Mouse (Mus musculus) liver, embryonic 13.5 days (tissue): ENCODE measurements around the gene Zcchc12. TPM values are rescaled to one million over a fixed set of nuclear protein-coding genes. Genes with fewer than 3 reads are reported as not detected.

Experiments
- ATAC-seq: fragments of 200-750 bp; cut with Nextera tagmentation; 2 replicates; pipeline ENCODE4 v1.8.0; 2017; ENCODE audit warnings: low read depth, mild to moderate bottlenecking, moderate number of reproducible peaks, moderate library complexity
- DNase-seq: peaks from one replicate; pipeline ENCODE4 v3.0.0; 2022
- H3K27ac ChIP-seq: fragments of 300-500 bp; sonication (generic); 2 replicates; pipeline ENCODE4 v1.5.1; 2015; ENCODE audit warnings: moderate library complexity, mild to moderate bottlenecking, inconsistent platforms
- H3K27me3 ChIP-seq: fragments of 300-500 bp; sonication (generic); 2 replicates; pipeline ENCODE4 v1.6.1; 2015; ENCODE audit warnings: mild to moderate bottlenecking, inconsistent platforms
- H3K36me3 ChIP-seq: fragments of 300-500 bp; sonication (generic); 2 replicates; pipeline ENCODE4 v1.6.1; 2015; ENCODE audit warnings: mild to moderate bottlenecking, inconsistent platforms
- H3K4me1 ChIP-seq: fragments of 300-500 bp; sonication (generic); replicated peaks from 2 replicates; pipeline ENCODE4 v1.6.1; 2015; ENCODE audit warnings: inconsistent platforms
- H3K4me2 ChIP-seq: fragments of 300-500 bp; sonication (generic); 2 replicates; pipeline ENCODE4 v1.6.1; 2015; ENCODE audit warnings: inconsistent platforms, mild to moderate bottlenecking, moderate library complexity
- H3K4me3 ChIP-seq: fragments of 300-500 bp; sonication (generic); replicated peaks from 2 replicates; pipeline ENCODE4 v1.5.1; 2015; ENCODE audit warnings: mild to moderate bottlenecking, inconsistent platforms
- H3K9ac ChIP-seq: fragments of 300-500 bp; sonication (generic); 2 replicates; pipeline ENCODE4 v1.6.1; 2015; ENCODE audit warnings: mild to moderate bottlenecking, inconsistent platforms
- H3K9me3 ChIP-seq: fragments of 300-500 bp; sonication (generic); replicated peaks from 2 replicates; pipeline ENCODE4 v1.6.1; 2016; ENCODE audit warnings: inconsistent platforms
- WGBS: fragments of 180-500 bp; shearing (Covaris S2); methylation state at CpG from one replicate; pipeline ENCODE4 v1.1.7; 2015; ENCODE audit not compliant: insufficient replicate concordance; 5-methylcytosine and 5-hydroxymethylcytosine counted together
- polyA plus RNA-seq: library from polyadenylated mRNA; unstranded; fragments of >200 nt; fragmentation: Nextera tagmentation; extraction: Ambion mirVana; gene quantifications from 2 replicates; pipeline ENCODE4 v1.2.1, GENCODE M21; 2015

Gene Zcchc12
- 0.54 and 0.80 TPM in 2 replicates for polyA plus RNA-seq

DNA sequence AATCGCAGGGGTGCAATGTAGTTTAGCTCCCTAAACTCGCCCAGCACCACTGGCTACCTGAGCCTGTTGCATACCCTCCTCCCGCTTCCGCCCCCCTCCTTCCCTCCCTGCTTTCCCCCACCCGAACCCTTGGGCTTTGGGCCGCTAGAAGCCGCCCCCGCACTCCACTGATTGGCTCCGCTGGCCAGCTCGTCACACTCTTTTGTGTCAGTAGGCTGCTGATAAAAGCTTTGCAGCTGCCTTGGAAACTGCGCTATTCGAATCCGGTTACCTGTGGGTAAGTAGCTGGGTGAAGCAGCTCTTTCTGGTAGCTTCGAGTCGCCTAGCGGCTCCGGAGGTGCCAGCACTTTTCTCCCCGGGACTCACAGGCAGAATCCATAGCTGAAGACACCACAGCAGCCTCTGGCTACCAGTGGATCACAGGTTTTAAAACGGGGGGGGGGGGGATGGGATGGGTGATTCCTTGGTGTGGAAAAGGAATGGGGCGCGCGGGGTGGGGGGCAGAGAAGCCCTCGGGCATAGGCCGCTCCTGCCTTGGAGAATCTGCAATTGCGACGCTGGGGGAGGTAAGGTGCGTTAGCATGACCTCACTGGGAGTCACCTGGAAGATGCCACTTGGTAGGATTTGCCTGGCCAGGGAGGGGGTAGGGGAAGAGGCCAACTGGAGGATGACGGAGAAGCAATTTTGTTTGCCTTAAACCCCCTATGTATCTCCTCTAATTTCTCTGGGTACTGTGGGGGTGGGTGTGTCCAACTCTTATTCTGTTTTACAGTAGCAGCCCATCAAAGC lies at the start of gene Zcchc12:
Gene Zcchc12 (plus strand): TSS at position 169 of the 790 bp plus-strand sequence.
- DNase-seq = no peak
- Histone ChIP-seq H3K27me3 (peaks cover 11% of the 10 kb centered on the region; the same call in 1 of the 2 replicates), H3K36me3 (no peaks in the 10 kb centered on the region), H3K9ac (no peak within 1 kb of the TSS), H3K27ac (no peak within 1 kb of the TSS), H3K4me2 (no peak within 1 kb of the TSS), H3K4me3 (no peak within 1 kb of the TSS), H3K9me3 (no peaks in the 10 kb centered on the region), H3K4me1 (no peaks in the 10 kb centered on the region)
- ATAC-seq = no peak
- 15% methylated on average over 23 of the region's 28 CpGs for WGBS

DNA sequence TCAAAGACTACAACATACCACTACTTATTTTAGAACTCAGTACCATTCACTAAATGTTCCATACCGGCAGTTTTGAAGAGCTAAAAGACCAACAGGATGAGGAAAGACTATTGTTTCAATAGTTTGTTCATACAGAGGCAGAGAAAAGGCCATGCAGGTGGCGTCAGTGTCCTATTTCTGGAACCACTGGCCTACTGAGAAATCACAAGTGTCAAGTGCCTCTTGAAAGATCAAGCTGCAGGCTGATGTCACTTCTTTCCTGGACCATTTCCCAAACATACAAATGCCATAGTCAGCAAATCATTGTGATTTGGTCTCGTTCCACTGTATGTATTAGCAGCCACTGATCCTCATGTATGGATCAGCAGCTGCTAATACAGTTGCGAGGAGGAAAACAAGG lies 49.0 kb upstream of the Zcchc12 start:
- no peaks in the 10 kb centered on the region for H3K4me1 ChIP-seq
- ATAC-seq (no peak), DNase-seq (no peak)
- H3K9me3 ChIP-seq = no peaks in the 10 kb centered on the region
- no peaks in the 10 kb centered on the region for H3K36me3 ChIP-seq
- H3K27me3 ChIP-seq = no peaks in the 10 kb centered on the region
- no peak overlapping the region for H3K4me3 ChIP-seq
- H3K4me2 ChIP-seq = no peak overlapping the region
- H3K27ac ChIP-seq = no peak overlapping the region
- no peak overlapping the region for H3K9ac ChIP-seq
- WGBS = 49% methylated on average over 4 of the region's 4 CpGs

DNA sequence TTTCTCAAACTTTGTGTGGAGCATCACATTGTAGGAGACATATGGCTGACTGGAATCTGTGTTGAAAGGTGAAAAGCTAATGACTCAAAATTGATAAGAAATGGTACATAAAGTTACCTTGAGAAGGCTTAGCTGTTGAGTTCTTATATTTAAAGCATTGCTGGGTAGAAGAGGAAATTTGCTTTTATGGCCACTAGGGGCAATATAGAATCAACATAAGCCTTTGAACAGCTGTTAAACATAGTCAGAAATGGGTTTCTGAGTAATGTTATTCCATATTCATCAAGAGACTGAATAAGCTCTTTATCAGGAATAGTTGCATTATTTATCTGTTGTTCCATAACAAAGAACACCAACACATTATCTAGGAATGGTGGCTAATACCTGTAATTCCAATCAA lies 45.6 kb upstream of the Zcchc12 start:
- no peaks in the 10 kb centered on the region for H3K4me1 ChIP-seq
- DNase-seq (no peak), ATAC-seq (no peak)
- no peak overlapping the region for H3K4me2 ChIP-seq
- H3K9ac ChIP-seq = no peak overlapping the region
- H3K27ac ChIP-seq = no peak overlapping the region
- H3K36me3 ChIP-seq = no peaks in the 10 kb centered on the region
- H3K4me3 ChIP-seq = no peak overlapping the region
- H3K9me3 ChIP-seq = no peaks in the 10 kb centered on the region
- no peaks in the 10 kb centered on the region for H3K27me3 ChIP-seq

GRCm38 (mm10) chrX:36156677-36157076 lies 39.0 kb upstream of the Zcchc12 start:
- ATAC-seq (no peak), DNase-seq (no peak)
- H3K4me2 ChIP-seq = no peak overlapping the region
- no peaks in the 10 kb centered on the region for H3K27me3 ChIP-seq
- H3K36me3 ChIP-seq = no peaks in the 10 kb centered on the region
- WGBS = 35% methylated on average over 2 of the region's 2 CpGs
- H3K4me1 ChIP-seq = no peaks in the 10 kb centered on the region
- no peaks in the 10 kb centered on the region for H3K9me3 ChIP-seq
- no peak overlapping the region for H3K9ac ChIP-seq
- no peak overlapping the region for H3K27ac ChIP-seq
- no peak overlapping the region for H3K4me3 ChIP-seq

DNA sequence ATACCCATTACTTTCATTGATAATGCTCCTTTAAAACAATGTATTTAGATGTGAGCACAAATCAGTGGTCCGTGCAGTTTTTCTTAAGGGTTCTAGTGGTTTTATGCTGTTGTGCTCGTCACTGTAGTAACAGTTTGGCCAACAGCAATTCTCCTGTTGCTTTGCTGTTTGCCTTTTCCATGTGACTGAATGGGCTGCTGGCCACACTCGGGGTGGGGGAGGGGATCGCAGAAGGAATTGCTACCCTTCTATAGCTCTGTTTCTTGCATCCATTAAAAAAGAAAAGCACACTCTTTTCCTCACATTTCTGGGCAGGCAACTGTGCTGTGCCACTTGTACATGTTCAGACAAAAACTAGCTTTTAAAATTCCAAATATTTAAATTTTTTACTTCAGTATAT lies 34.1 kb upstream of the Zcchc12 start:
- 39% methylated on average over 4 of the region's 4 CpGs for WGBS
- ATAC-seq (no peak), DNase-seq (no peak)
- H3K4me2 ChIP-seq = no peak overlapping the region
- no peaks in the 10 kb centered on the region for H3K27me3 ChIP-seq
- H3K9ac ChIP-seq = no peak overlapping the region
- H3K4me1 ChIP-seq = no peaks in the 10 kb centered on the region
- no peak overlapping the region for H3K4me3 ChIP-seq
- H3K36me3 ChIP-seq = no peaks in the 10 kb centered on the region
- H3K27ac ChIP-seq = no peak overlapping the region
- no peaks in the 10 kb centered on the region for H3K9me3 ChIP-seq

- Histone ChIP-seq H3K27ac (no peak overlapping the region), H3K4me2 (no peak overlapping the region), H3K4me3 (no peak overlapping the region), H3K4me1 (no peaks in the 10 kb centered on the region), H3K9me3 (no peaks in the 10 kb centered on the region), H3K9ac (no peak overlapping the region), H3K27me3 (no peaks in the 10 kb centered on the region), H3K36me3 (no peaks in the 10 kb centered on the region)
- DNase-seq = no peak
- no peak for ATAC-seq
Observed at GRCm38 (mm10) chrX:36183625-36184024, 12.1 kb upstream of the Zcchc12 start.

DNA sequence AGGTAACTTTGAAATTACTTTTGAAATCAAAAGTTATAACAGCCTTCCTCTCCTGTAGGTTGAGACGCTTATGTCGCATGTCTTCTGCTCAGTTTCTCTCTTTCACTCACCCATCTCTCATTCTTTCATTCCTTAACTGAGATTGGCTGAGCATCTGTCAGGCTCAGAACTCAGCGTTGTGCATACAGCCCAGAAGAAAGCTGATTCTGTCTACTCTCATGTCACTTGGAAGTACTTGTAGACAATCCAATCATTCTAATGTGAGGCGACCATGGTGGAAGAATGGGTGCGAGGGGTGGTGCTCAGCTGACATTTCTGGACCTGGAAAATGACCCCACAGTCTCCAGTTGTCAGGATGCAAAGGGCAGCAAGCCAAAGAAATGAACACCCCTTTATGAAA lies 9.7 kb upstream of the Zcchc12 start:
- Histone ChIP-seq H3K4me2 (no peak overlapping the region), H3K27me3 (no peaks in the 10 kb centered on the region), H3K4me3 (no peak overlapping the region), H3K9ac (no peak overlapping the region), H3K36me3 (no peaks in the 10 kb centered on the region), H3K9me3 (no peaks in the 10 kb centered on the region), H3K27ac (no peak overlapping the region), H3K4me1 (no peaks in the 10 kb centered on the region)
- DNase-seq = no peak
- no peak for ATAC-seq
- 51% methylated on average over 5 of the region's 5 CpGs for WGBS

GRCm38 (mm10) chrX:36186443-36186842 lies 9.3 kb upstream of the Zcchc12 start:
- DNase-seq = no peak
- no peaks in the 10 kb centered on the region for H3K27me3 ChIP-seq
- H3K9ac ChIP-seq = no peak overlapping the region
- H3K36me3 ChIP-seq = no peaks in the 10 kb centered on the region
- H3K4me3 ChIP-seq = no peak overlapping the region
- no peaks in the 10 kb centered on the region for H3K9me3 ChIP-seq
- 50% methylated on average over 6 of the region's 6 CpGs for WGBS
- H3K27ac ChIP-seq = no peak overlapping the region
- no peaks in the 10 kb centered on the region for H3K4me1 ChIP-seq
- ATAC-seq = no peak
- H3K4me2 ChIP-seq = no peak overlapping the region

DNA sequence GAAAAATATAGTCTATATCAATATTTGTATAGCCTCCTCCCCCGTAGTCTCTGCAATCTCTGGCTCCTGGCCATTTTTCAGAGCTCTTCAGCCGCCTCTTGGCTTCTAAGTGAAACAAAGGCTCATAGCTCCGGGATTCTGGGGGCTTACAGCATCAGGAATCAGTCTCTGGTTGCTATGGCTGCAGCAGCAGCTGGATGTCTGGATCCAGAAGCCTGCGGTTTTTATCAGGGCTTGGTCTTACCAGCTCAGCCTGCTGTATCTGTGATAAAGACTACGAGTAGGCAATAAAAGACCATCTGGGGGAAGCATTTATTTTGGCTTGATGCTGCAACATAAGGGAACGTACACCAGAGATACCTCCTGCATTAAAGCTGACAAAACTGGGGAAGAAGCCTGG lies 1.8 kb upstream of the Zcchc12 start:
- no peak overlapping the region for H3K4me2 ChIP-seq
- H3K4me1 ChIP-seq = no peaks in the 10 kb centered on the region
- ATAC-seq (no peak), DNase-seq (no peak)
- H3K4me3 ChIP-seq = no peak overlapping the region
- no peaks in the 10 kb centered on the region for H3K36me3 ChIP-seq
- peaks cover 11% of the 10 kb centered on the region; the same call in 1 of the 2 replicates for H3K27me3 ChIP-seq
- H3K27ac ChIP-seq = no peak overlapping the region
- H3K9ac ChIP-seq = no peak overlapping the region
- H3K9me3 ChIP-seq = no peaks in the 10 kb centered on the region
- WGBS = 18% methylated on average over 6 of the region's 6 CpGs

- no peak for ATAC-seq
- Histone ChIP-seq H3K4me3 (no peak overlapping the region), H3K4me1 (no peaks in the 10 kb centered on the region), H3K27ac (no peak overlapping the region), H3K4me2 (no peak overlapping the region), H3K9me3 (no peaks in the 10 kb centered on the region), H3K27me3 (no peaks in the 10 kb centered on the region), H3K9ac (no peak overlapping the region), H3K36me3 (no peaks in the 10 kb centered on the region)
- 53% methylated on average over 2 of the region's 2 CpGs for WGBS
- DNase-seq = no peak
Observed at GRCm38 (mm10) chrX:36209554-36209953, 13.8 kb downstream of the Zcchc12 start.

DNA sequence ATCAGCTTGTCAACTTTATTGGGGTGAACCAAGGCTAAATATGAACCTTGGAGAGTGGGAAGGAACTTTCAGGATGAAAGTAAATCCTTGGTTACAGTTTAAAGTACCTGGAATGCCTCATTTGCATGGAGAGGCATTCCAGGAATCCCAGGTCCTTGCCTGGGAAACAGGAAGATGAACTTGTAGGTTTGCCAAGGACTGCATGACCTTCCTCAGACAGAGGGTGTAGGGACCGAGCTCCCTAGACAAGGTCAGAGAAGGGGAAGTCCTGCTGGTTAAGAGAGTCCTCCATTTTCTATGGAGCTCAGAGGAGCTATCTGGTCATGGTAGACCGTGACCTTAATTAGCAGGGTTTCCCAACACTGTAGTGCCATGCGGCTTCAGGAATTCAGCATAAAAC lies 15.5 kb downstream of the Zcchc12 start:
- DNase-seq (no peak), ATAC-seq (no peak)
- Histone ChIP-seq H3K4me1 (no peaks in the 10 kb centered on the region), H3K4me3 (no peak overlapping the region), H3K4me2 (no peak overlapping the region), H3K9ac (no peak overlapping the region), H3K27ac (no peak overlapping the region), H3K36me3 (no peaks in the 10 kb centered on the region), H3K27me3 (no peaks in the 10 kb centered on the region), H3K9me3 (no peaks in the 10 kb centered on the region)
- 57% methylated on average over 3 of the region's 3 CpGs for WGBS

- Histone ChIP-seq H3K4me1 (no peaks in the 10 kb centered on the region), H3K9me3 (no peaks in the 10 kb centered on the region), H3K36me3 (no peaks in the 10 kb centered on the region), H3K4me3 (no peak overlapping the region), H3K27me3 (no peaks in the 10 kb centered on the region), H3K9ac (no peak overlapping the region), H3K27ac (no peak overlapping the region), H3K4me2 (no peak overlapping the region)
- DNase-seq (no peak), ATAC-seq (no peak)
- WGBS = 21% methylated on average over 2 of the region's 2 CpGs
Observed at GRCm38 (mm10) chrX:36221366-36221765, 25.7 kb downstream of the Zcchc12 start.
